Mouse (Mus musculus) adrenal gland (tissue): ENCODE data around the gene Ccn6.

Source experiments
- intact Hi-C: fragments of 180-260 bp; cut with DNase I; formaldehyde crosslinking; loops from one replicate; pipeline ENCODE4 v1.15.1; 2025

Gene Ccn6

DNA sequence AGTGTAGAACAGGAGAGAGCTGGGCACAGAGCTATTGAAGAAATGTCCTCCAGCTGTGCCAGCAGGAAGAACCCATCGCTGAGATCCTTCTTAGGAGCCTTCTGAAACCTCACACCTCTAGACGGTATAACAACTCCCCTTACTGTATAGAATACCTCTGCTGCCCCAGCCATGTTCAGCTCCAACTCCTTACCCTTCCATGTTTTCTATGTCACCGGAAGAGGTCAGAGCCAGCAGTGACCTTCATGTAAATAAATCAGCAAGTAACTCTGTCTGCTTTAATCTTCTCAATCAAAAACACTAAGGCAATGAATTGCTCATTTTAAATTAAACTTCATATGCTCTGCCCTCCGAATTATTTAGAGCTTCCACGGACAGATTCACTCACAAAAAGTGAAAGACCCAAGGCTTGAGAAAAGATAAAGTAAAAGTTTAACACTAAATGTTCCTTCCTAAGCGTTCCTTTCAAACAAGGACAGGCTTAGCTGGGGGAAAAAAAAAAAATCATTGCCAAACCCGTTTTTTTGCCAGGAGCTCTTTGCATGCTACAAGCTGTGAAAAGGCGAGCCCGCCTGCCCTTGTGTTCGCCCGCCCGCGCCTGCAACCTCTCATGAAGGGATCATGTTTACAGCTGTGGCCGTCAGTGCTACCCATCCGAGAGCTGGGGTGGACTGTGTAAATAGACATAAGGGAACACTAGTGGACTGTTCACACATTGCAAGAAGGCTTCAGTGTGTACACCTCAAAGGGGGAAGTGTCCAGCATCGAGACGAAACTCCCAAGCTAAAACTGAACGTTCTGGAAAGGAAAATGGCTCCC is 719 bp downstream of the Ccn6 start:
- intact Hi-C loops = loop anchor here (10.0 kb wide), 1 partner anchor 462 kb away; no protein-coding TSS in a partner anchor

DNA sequence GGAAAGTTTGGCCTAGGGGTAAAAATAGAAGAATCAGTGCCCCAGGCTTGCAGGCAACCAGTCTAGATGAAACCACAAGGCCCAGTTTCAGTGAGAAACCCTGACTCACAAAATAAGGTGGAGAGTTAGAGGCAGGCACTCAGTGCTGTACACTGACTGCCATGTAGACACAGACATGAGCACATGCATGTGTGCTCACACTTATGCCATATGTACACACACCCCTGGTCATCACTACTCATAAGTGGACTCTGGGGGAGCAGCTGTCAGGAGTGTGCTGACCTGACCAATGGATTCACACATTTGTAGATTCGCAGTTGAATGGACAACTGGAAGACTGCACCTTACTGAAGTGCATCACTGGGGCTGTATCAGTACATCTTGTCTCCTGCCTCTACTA is 2.2 kb downstream of the Ccn6 start:
- intact Hi-C loops = loop anchor here (10.0 kb wide), 1 partner anchor 463 kb away; no protein-coding TSS in a partner anchor

DNA sequence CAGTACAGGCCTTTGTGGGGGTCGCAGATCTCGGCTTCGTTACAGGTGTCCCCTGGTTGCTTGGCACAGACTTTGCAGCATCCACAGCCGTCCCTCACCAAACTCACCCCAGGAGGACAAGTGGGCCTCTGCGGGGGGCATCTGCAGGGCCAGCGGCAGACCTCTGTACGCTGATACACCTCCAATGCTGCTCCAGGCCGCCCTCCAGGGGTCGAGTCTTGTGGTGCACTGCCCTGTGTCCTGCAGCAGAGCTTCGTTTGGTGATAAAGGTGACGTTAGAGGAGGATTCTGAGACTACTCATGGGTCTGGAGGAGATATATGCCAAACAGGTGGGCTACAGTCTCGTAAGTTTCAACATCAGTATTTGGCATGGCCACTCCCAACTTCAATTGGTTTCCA is 5.3 kb downstream of the Ccn6 start:
- intact Hi-C loops = no loop called here

DNA sequence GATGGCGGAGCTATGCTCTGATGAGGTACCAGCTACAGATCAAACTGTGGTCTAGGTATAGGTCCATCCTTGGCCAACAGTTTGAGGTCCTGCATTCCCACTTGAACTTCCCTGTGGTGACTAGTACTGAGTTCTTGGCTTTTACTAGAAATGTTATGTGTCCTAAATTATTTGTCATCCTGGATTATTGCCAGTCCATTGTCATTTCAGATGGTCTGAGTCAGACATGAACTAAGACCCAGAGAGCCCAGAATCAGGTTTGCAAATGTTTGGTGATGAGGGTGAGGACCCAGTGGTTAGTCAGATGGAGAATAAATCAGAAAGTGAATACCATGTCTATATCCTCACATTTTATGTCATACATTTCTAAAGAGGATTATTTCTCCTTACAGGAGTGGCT is 6.3 kb downstream of the Ccn6 start:
- intact Hi-C loops = no loop called here

DNA sequence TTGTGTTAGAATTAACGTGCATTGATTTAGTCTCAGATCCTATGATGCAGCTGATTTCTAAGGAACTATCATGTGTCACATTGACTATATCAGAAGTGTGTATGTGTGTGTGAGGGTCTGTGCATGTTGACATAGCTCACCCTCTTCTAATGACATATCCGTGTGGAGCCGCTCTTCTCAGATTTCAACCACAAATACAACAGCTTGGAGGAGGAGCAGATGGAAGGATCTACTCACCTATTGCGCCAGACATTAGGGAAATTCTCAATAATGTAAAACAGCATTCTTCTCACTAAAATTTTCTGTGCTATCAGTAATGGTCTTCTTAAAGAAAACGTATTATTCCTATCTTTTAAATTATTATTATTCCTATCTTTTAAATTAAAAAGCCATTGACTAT is 6.9 kb downstream of the Ccn6 start:
- intact Hi-C loops = no loop called here

DNA sequence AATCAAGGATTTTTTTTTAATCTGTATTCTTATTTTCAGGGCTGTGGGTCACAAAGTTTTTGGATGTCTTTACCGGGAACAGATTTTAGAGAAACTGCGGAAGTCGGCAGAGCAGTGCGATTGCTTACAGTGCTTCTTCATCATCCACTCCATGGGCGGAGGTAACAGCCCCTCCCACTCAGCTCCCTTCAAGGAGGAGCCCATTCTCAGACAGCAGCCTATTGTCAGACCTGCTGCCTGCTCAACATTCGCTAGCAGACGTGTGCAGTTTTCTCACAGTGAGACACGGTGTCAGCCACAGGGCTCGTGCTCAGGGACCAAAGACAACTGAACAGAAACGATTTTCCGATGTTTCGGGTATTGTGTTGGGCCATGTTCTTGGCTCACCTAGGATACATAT is 21.4 kb downstream of the Ccn6 start:
- intact Hi-C loops = no loop called here

DNA sequence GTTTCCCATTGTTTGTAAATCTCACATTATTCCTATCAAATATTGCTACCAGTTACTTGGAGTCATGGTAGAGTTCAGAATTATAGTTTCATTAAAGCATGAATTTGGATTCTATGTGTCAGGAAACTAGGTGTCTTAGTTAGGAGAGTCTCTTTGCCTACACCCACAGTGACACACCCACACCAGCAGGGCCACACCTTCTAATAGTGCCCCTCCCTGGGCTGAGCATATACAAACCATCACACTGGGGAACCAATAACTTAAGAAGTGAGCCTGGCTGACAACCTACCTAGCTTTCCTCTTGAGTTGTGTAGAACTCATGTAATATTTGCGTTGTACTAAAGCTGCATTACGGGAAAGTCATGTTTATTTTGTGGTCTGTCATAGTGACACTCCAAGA is 22.2 kb downstream of the Ccn6 start:
- intact Hi-C loops = no loop called here

DNA sequence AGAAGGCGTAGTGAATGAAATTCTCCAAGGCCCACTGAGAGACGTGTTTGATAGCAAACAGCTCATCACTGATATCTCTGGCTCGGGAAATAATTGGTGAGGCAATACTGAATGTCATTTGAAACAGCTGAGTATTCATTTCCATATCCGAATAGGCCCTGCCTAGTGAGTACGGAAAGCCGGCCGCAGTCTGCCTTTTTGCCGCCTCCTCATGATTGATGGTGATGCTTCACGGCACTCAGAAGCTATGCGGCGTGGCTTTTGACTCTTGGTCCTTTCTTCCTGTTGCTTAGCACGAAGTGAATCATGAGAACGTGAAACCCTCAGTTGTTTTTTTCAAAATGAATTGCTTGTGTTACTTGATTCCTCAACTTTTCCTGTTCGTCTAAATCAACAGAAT is 22.8 kb downstream of the Ccn6 start:
- intact Hi-C loops = no loop called here

DNA sequence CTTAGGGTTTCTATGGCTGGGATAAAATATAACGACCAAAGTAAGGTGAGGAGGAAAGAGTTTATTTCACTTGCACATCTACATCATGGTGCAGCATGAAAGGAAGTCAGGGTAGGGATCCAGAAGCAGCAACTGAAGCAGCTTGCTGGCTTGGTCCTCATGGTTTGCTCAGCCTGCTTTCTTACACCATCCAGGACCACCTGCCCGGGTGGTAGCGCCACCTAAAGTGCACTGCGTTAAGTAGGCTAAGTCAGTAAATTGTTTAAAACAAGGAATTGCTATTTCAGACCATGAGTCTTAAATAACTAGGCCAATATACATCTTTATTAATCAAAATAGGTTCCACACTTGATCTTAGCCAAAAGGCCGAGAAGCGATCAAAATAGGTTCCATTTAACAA is 24.8 kb downstream of the Ccn6 start:
- intact Hi-C loops = no loop called here

DNA sequence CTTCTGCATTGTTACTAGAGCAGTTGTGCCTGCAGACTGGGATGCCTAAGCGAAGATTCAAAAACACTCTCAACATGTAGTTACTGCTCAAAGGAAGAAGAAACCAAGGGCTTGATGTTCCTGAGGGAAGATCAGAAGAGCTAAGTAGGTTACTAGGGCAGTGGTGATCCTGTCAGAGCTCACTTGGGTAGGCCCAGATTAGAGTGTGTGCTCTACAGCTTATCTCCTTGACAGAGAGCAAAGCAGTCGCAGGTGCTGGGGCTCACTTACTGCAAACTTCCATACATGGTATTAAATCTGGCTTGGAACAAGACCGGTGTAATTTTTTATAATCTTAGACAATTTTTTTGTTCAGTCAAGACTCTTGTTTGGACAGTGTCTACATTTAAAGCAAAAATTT is 25.8 kb downstream of the Ccn6 start:
- intact Hi-C loops = no loop called here

DNA sequence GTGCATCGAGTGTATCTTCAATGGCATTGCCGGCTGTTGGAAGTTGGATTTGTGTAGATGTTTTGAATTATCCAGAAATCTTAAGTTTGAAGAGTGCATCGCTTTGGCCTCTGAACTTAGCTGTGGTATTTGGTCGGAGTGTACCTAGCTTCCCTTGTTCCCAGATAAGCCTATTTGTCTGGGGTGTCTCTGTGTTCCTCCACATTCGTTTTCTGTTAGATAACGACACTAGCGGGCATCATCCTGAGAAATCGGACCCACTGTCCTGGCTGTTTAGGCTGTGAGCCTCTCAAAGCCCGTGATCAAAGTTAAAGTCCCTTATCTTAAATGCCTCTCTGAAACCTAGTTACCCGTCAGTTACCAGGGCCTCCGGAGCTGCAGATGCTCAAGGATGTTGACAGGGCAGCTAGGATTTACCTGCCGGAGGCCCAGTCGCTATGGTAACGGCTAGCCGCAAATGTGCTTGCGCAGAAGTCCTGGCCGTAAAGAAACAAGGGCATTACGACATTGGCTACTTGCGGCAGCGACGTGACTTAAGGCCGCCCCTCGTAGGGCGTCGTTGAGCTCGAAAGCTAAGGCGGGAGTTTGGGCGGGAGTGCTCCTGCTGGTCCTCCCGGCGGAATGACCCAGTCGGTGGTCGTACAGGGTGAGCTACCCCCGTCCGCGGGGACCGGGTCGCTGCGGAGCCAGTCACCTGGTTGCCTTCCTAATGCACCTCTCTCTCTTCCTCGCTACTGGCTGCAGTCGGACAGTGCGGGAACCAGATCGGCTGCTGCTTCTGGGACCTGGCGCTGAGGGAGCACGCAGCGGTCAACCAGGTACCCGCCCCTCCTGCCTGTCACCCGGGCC is 29.9 kb downstream of the Ccn6 start, which contains the start of the genes Fam229b and Tube1:
Fam229b (minus strand) TSS at position 453 of the 849 bp plus-strand sequence.
Tube1 (plus strand) TSS at position 515 of the 849 bp plus-strand sequence.
- intact Hi-C loops = no loop called here

DNA sequence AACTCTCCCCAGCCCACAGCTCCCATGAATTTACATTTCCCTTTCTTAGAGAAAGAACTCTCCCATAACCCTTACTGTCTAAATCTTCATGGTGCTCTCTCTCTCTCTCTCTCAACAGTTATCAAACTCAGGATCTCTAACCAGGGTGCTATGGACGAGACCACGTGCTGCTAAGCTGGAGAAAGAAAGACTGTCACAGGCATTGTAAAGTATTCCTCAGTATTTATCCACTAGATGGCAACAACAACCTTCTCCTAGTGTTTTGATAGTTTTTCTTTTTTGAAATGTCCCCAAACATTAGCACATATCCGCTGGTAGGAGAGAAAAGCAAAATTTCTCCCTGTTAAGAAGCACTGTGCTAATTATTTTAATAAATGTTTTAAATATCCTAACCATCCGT is 42.2 kb downstream of the Ccn6 start:
- intact Hi-C loops = no loop called here

DNA sequence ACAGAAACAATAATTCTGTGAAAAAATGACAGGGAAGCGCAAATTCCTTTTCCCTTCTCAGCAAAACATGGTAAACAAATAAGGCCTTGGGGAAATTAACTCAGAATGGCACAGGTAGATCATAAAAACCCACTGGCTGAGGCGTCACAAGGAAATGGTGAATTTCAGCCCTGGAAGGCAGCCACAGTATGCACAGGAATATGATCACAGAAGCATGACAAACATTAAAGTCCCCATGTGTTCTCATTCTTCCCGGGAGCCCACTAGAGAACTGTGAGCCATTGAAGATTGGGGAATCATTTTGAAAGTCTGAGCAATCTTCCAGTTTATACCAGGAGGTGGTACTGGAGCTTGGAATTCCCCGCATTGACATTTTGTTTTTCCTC is 54.1 kb downstream of the Ccn6 start:
- intact Hi-C loops = no loop called here

DNA sequence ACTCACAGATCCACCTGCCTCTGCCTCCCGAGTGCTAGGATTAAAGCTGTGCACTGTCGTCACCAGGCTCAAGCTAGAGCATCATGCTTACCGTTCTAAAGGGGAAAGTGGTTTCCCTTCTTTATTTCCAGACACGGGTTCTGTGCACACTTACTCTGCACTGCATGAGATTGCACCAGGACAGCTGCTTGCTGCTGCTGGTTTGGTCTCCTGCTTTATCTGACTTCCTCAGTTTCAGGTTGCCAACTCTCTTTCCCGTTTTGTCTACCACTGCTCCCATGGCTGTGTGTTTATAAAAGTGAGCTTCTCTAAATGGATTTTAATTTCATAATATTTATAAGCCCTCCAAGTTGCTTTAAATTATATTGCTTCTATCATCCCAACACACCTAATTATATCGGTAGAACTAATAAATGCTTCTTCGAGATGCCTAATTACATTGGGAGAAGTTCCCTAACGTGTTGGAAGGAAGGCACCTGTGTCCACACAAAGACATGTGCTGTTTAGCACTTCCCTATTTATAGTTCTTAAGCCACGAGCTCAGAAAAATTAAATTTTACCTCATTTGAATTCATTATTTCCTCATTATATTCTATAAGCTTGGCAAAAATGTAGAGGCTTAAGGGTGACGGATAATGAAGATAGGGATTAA is 54.6 kb downstream of the Ccn6 start:
- intact Hi-C loops = no loop called here

DNA sequence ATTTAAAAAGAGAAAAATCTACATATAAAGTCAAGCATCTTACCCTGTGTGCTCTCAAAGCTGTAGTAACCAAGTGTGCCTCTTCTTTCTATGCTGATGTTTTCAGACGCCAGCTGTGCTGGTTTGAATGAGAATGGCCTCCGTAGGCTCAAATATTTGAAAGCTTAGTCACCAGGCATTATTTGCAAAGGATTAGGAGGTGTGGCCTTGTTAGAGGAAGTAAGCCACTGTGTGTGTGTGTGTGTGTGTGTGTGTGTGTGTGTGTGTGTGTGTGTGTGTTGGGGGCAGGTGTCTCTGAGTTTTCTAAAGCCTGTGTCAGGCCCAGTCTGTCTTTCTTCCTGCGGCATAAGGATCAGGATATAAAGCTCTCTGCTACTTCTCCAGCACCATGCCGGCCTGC is 56.7 kb downstream of the Ccn6 start:
- intact Hi-C loops = no loop called here

DNA sequence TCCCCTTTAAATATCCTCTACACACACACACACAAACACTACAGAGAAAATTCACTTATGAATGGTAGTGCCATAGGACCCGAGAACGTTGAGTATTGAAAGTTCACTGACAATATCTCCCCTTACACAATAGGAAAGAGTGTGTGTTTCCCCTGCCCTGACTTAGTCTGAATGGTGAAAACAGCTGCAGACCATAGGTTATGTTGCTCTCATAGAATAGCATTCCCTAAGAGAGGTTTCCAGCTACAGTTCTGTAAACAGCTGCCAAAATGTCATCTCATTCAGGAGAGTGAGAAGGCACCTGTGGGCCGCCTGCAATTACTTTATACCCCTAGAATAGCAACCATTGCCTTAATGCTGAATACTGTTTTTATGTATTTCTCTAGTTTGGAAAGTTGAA is 57.2 kb downstream of the Ccn6 start:
- intact Hi-C loops = no loop called here

DNA sequence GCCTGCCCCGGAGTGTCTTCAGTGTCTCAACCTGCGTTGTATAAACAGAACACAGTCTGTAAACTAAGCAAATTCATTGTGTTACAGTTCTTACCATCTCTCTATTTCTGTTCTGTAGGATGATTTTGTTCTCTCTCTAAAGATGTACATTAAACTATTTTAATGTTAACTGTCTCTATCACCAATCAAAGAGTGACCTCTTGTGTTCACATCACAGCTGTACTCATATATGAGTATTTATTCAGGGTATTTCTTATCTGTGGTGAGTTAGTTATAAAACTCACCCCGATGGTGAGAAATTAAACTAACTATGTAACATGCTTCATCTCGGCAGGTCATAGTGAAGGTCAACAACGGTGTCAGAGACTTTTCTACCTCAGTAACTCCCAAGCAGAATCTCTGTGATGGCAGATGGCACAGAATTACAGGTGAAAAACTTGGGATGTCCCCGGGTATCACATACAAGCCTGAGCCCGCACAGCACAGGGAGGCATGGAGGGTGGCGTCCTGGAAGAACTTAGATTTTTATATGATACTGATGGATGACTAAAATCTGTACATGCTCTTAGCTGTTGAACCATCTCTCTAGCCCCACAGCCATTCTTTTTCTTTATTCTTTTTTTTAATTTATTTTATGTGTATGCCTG is 58.7 kb downstream of the Ccn6 start:
- intact Hi-C loops = no loop called here
